Mouse (Mus musculus) ES-Bruce4 (cell line): Measurements from ENCODE around the gene Cfap44.

Source experiments
- CTCF ChIP-seq: IDR thresholded peaks from one replicate; pipeline ENCODE4 v1.8.1; 2011; ENCODE audit warnings: low read depth, low read length
- EP300 ChIP-seq: IDR thresholded peaks from 2 replicates; pipeline ENCODE4 v1.6.1; 2011; ENCODE audit warnings: low read depth, low read length; ENCODE audit not compliant: insufficient read depth
- POLR2A ChIP-seq: IDR thresholded peaks from one replicate; pipeline ENCODE4 v1.8.1; 2011; ENCODE audit warnings: low read length; ENCODE audit not compliant: insufficient read depth

GRCm38 (mm10) chr16:44487194-44487593 is 92.6 kb downstream of the Cfap44 start:
- no peak for TF ChIP-seq POLR2A
- TF ChIP-seq CTCF: no peak
- TF ChIP-seq EP300: no peak
